Mouse (Mus musculus) fibroblast of lung, adult 2 months (primary cell): ENCODE measurements at regions not wholly inside any gene's neighbourhood (a gene's known extent, or its start where the extent isn't known, plus 50 kb on each side); places are given as distances from the start of the nearest gene placed in this dataset.

Source experiments
- DNase-seq: peaks from one replicate; pipeline ENCODE4 v3.0.0-alpha.2; 2011; ENCODE audit warnings: low read depth

GRCm38 (mm10) chr8:78154873-78155272 is 58.2 kb upstream of the Ttc29 start:
- no peak for DNase-seq

- DNase-seq, result no peak
These were observed 51.1 kb upstream of the Ttc29 start for GRCm38 (mm10) chr8:78162046-78162445.

GRCm38 (mm10) chr8:78162763-78163508 is 50.2 kb upstream of the Ttc29 start:
- DNase-seq, result no peak
